Mouse (Mus musculus) adrenal gland, adult 8-10 months (tissue): ENCODE data around the gene Cyp2d22. TPM values are rescaled to one million over a fixed set of nuclear protein-coding genes. Genes with fewer than 3 reads are reported as not detected.
A peak's percentile ranks its signal among the peaks of the same experiment; 100 is the strongest.

Experiments
- DNase-seq: peaks from one replicate; pipeline ENCODE4 v3.0.0; 2022
- total RNA-seq, 4 experiments: library from RNA; stranded (reverse); gene quantifications; 2 replicates each; pipeline ENCODE4 v1.2.4; 2022

The Cyp2d22 gene
- total RNA-seq, 4 experiments from 2014 or later = 42.2 to 46.6 (median 45.6) TPM

DNA sequence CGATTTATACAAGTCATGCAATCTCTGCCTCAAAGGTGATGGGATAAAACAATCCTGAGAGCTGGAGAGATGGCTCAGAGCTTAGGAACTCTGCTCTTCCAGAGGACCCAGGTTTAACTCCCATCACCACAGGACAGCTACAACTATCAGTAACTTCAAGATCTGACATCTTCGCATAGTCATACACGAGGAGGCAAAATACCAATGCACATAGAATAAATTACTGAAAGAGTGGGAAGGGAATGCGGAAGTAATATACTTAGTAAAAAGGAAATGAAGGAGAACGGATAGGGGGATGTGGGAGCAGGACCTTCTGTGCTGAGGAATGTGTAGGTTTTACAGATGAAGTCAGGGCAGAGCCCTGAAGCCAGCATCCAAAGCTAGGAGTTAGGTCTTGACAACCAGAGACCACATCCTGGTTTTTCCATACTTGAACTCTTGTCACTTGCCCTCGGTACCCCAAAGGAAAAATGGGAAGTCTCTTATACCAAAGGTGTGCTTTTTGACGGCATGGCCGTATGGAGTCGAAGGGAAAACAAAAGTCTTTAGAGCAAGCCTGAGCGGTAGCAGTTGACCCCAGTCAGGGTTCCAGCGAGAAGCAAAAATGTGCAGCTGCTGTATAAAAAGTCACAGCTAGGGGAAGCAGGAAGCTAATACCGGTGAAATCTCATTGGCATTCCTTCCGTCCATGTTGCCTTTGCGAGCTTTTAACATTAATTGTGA lies 33.3 kb downstream of the Cyp2d22 start:
- no peak for DNase-seq

DNA sequence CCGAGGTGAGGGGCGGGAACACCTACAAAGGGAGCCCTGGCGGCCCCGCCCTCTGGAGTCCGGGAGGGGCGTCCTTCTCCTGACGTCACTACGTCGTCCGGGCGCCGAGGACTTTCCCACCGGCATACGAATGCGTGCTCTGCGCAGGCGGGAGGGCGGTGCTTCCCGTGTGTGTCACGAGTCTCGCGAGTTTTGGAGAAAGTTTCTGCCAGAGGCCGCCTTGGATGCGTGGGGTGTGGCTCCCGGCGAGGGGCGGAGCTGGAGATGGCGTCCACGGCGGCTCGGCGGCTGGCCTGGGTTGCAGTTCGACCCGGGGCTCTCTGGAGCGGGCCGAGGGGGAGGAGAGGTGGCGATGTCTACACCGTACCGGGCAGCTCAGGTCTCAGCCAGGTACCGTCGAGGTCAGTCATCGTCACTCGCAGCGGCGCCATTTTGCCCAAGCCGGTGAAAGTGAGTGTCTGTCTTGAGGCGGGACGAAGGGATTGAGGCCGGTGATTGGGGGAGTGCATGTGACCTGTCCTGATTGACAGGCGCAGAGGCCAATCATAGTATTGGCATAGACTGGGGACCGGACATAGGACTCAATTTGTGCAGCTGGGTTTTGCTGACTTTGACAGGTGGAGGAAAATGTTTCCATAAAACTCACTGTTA lies 34.1 kb downstream of the Cyp2d22 start:
- peak; percentile 98 for DNase-seq

DNA sequence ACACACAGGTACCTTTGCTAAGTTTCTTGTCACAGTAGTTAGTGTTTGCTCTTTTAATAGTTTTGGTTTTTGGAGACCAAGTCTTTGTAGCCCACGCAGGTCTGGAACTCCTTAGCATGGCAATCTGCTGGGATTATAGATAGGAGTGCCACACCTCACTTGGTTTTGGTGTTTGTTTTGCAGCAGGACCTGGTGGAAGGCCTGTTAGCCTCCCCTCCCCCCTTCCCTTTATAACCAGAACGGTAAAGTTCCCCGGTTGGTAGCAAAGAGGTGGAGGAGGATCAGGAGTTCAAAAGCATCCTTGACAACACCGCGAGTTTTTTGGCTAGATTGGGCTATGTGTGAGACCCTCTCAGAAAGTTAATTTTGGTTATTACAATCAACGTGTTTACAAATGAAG lies 35.1 kb downstream of the Cyp2d22 start:
- DNase-seq = no peak

DNA sequence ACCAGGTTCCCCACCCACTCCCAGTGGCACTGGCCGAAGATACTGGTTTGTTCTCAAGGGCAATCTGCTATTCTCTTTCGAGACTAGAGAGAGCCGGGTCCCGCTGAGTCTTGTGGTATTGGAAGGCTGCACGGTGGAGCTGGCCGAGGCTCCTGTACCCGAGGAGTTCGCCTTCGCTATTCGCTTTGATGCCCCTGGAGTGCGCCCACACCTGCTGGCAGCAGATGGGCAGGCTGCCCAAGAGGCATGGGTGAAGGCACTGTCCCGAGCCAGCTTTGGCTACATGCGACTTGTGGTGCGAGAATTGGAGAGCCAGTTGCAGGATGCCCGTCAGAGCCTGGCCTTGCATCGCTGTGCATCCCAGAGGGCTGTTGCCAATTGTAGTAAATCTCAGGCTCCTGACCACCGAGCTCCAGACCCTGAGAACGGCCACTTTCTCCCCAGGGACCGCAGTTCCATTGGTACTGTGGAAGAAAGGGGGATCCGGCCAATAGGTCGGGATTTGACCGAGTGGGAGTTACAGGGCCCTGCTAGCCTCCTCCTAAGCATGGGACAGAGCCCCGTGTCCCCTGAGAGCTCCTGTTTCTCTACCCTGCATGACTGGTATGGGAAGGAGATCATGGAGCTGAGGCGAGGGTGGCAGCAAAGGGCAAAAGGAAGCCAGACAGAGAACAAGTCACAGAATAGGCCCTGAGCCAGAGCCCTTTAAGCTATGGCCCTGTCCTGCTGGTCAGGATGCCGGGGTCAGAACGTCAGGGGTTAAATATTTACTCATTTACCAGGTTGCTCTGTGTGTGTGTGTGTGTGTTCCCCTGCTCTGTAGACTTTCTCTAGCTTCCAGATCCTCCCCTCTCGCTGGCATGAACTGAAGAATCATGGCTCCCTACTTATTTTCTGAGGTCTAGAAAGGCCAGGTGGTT lies 36.4 kb downstream of the Cyp2d22 start:
- no peak for DNase-seq

DNA sequence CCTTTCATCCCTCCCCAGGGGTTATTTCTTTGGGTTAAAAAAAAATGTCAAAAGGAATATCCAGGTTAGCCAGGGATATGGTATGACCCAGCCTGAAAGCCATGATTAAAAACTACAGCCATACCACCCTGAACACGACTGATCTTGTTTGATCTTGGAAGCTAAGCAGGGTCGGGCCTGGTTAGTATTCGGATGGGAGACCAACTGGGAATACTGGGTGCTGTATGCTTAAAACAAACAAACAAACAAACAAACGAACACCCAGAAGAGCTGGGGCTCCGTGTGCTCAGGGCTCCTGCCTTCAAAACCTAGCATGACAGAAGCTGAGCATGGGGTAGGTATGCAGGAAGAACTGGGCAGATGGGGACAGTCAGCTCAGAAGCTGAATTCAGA lies 37.5 kb downstream of the Cyp2d22 start:
- no peak for DNase-seq

DNA sequence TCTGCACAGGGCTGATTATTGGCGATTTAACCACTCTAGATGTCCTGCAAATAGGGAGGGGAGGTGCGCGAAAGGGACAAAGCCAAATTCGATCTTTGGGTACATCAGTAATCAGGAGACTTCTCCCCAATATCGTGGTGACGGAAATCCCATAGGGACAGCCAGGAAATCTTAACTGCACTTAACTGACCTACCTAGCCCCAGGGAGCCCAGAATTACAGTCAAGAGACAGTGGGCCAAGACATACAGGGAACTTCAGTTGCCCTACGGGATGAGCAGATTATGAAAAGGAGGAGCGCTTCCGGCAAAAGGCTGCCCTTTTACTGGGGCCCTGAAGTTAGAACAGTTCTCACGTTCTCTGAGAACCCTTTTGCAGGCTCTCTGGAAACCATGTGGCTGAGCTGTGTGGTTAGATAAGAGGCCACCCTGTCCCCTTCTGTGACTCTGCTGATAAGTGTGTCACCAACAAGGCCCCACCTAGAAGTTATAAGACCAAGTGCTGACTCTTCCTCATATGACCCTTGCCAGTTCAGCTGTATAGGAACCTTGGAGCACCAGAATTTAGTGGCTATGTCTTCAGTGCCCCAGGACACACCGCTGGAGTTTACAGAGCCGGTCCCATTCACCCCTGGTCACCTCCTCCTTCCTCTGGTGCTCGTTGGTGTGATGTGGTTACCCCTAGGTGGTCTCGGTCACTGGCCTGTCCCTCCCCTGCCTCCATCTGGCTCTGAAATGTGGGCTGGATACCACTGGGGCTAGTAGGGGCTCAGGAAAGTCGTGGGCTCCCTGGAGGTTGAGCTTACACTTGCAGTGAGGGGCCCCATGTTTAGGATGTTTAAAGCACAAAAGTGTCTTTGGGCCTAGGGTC lies 38.2 kb downstream of the Cyp2d22 start:
- DNase-seq = no peak

DNA sequence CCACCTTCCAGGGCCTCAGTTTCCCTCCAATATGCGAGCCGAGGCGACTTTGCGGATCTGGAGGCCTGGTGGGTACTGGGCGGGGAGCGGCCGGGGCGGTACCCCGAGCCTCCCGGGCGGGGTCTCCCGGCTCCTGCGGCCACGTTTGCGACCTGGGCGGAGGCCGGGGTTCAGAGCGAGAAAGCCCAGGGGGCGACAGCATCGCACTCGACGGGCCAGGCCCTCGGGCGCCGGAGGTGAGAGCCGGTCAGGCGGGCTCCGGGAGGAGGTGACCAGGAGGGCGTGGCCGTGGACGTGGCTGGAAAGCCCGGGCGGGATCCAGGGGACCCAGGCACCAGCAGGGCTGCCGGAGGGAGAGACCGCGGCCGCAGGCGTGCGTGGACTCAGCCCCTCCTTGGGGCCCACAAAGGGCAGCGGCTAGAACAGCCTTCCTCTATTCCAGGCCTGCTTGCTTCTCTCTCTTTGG lies 39.0 kb downstream of the Cyp2d22 start:
- no peak for DNase-seq

DNA sequence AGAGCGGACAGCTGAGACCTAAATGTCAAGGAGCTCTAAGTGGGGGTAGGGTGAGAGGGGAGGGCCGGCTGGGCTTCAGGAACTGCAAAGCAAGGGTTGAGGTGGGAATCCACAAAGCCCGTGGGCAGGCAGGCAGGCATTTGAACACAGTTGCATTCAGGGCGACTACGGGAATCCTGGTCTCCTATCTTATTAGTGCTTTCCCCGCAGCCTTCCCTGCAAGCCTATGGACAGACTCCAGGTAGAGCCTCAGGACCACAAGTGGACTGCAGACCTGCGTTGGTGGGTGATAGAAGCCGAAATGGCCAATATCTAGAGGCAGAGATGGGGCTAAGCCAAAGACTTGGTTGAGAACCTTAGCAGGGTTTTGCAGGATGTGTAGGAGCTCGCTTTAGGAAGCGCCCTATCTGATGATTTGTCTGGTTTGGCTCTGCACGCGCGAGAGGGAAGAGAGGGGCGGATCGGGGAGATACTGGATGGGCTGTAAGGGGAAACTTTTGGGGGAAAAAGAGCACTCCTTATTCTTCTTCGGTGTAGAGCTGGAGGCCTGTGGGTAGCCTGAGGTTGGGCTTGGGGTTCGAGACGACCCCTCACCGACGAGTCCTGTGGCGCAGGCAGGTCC lies 39.5 kb downstream of the Cyp2d22 start:
- no peak for DNase-seq

DNA sequence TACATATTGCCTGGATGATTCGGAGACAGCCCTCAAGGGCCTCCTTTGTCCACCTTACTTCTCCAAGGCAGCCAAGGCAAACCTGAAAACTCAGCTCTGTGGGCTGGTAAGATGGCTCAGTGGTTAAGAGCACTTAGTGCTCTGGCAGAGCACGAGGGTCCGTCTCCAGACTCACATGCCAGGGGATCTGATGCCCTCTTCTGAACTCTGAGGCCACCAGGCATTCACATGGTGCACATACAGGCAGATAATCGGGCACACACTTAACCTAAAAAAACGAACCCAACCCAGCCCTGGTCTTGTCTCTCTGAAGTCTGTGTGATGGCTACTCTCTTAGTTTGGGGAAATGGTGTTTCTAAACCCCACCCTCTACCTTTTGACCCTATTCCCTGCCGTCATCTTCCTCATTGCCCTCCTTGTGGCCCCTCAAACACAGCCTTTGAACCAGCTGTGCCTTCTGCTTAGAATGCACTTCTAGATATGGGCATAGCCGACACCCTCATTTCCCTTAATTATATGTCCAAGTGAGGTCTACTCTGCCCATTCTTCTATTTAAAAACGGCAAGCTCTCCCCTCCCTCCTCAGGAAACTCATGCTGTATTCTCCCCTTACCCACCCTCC lies 40.3 kb downstream of the Cyp2d22 start:
- DNase-seq = no peak

DNA sequence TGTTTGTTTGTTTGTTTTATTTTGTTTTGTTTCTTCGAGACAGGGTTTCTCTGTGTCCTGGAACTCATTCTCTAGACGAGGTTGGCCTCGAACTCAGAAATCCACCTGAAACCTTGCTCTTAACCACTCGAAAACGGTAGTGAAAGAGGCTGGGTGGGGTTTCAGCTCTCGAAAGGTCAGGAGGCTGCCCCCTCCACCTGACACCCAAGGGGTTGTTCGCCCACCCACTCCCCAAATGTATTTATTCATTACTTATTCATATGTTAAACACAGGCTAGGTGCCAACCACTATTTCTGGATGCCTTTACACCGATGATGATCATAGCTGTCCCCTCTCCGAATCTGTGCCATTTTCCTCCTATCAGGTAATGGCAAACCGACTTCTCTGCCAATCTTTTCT lies 40.9 kb downstream of the Cyp2d22 start:
- no peak for DNase-seq

DNA sequence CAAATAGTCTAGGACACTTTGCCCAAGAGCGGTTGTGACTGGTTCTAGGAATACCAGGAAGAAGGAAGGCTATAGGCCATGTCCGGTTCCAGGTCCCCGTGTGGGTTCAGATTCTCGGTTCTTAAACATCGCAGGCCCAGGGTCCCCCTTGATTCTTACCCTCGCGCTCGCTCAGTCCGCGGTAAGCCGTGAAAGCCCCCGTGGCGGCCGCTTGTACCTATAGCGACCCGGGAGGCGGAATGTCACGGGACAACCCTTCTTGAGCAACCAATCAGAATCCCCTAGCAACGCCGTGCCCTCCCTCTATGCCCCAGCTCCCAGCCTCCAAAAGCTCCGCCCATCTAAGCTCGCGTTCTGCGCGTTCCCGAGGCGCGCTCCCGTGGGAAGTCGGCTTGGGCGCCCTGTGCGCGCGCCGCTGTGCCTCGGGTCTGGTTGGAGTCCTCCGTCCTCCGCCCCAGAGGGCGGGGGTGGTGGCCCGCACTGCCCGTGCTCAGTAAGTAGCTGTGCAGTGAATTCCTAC lies 41.4 kb downstream of the Cyp2d22 start, which contains the start of the genes Naga, Pheta2 and Smdt1:
TSS of gene Naga (minus strand) at position 333 of the 520 bp plus-strand sequence.
TSS of gene Pheta2 (plus strand) at position 350 of the 520 bp plus-strand sequence.
TSS of gene Smdt1 (plus strand) at position 367 of the 520 bp plus-strand sequence.
- peak; percentile 94 for DNase-seq

DNA sequence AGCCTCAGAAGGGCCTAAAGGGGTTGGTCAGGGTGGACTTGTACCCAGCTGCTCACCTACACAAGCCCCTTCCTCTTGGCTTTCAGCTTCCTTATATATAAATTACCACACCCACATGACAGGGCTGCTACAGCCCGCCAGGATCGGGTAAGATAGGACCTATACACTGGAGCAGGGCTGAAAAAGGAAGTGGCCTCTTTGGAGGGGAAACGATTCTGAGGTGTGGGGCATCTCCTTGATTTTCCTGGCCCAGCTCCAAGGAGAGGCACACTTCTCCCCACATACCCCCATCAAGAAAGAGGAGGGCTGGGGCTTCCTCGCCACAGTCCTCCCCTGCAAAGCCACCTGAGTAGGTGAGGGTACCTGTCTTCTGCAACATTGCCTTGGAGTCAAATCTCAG lies 42.2 kb downstream of the Cyp2d22 start:
- no peak for DNase-seq

DNA sequence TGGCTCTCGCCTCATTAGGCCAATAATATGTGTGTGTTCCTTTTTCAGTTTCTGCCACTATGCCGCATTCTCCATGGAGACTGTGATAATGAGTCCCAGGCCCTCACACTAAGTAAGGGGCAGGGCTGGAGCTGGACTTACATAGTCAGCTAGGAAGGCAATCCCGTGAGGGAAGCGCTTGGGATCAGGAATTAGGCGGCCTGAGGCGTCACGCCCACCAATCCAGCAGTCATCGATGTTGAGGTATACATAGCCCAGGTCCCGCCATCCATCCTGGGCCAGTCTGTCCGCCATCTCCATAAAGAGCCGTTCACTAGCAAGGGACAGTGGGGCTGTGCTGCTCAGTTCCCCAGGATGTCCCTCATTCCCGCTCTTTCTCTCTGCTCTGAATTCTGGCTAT lies 43.4 kb downstream of the Cyp2d22 start:
- DNase-seq = no peak

DNA sequence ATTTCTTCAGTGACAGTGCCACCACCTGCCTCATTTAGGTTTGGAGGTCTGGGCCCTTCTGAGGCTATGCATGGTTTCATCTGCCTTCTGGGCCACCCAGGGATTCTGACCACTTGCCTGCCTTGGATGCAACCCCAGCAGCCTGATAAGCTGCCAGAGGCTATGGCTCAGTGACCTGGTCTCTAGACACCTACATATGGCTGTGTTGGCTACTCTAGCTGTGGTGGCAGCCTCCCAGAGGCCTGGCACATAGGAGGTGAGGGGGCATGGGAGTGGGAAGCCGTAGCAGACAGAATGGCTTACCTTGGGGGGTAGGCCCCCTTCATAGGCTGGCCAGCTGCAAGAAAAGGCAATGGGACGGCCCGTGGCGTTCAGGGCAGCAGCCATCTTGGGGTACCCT lies 44.9 kb downstream of the Cyp2d22 start:
- no peak for DNase-seq

DNA sequence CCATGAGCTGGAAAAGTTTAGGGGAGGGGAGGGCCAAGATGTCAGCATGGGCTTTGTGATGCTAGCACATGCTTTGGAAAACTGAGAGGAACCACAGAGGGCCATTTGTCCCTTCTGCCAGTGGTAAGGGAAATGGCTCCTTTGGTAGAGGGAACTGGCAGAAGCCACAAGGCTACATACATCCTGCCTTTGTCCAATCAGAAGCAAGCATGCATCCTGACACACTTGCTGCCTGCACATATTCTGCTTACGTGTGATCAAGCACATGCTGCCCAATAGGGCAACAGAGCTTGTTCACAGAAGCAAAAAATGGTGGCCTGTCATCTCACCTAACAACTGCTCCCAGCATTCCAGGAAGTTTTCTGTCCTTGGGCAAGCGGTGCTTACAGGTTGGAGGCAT lies 54.7 kb downstream of the Cyp2d22 start:
- DNase-seq = no peak

DNA sequence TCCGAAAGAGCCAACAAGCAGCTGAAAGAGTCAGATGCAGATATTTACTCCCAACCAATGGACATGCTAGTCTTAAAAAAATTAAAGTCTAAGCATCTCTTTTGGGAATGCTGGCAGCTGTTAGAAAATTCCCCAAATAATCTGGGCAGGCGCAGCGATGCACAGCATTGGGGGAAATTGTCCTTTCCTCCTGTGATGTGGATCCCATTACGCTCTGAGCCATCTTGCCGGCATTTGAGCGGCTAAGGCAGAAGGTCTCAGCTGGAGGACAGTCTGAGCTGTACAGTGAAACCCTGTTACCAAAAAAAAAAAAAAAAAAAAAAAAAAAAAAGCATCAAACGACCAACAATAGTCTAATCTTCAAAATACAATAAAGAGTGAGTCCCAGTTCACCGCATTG lies 57.9 kb downstream of the Cyp2d22 start:
- no peak for DNase-seq
